Mouse (Mus musculus) urinary bladder, adult 2 months (tissue): Measurements from ENCODE around the gene Olfr1423. TPM values are rescaled to one million over a fixed set of nuclear protein-coding genes. Genes with fewer than 3 reads are reported as not detected.
"Not testable (repeated sequence)": the region's sequence is repeated elsewhere in the genome, so short reads cannot be mapped to it uniquely, and the experiment has no call there.

Experiments
- DNase-seq: peaks from one replicate; pipeline ENCODE4 v3.0.0; 2022; ENCODE audit warnings: low spot score
- polyA plus RNA-seq: library from polyadenylated mRNA; depleted of rRNA; stranded (reverse); fragments of >200 nt; gene quantifications from 2 replicates; pipeline ENCODE4 v1.2.3, GENCODE M21; 2012

Gene Olfr1423
- polyA plus RNA-seq, 1 experiment, result not detected

GRCm38 (mm10) chr19:12007105-12007931 is 33.8 kb downstream of the Olfr1423 start:
- DNase-seq, result no peak

- no peak for DNase-seq
Measured at GRCm38 (mm10) chr19:12006361-12006947, 34.7 kb downstream of the Olfr1423 start.

DNA sequence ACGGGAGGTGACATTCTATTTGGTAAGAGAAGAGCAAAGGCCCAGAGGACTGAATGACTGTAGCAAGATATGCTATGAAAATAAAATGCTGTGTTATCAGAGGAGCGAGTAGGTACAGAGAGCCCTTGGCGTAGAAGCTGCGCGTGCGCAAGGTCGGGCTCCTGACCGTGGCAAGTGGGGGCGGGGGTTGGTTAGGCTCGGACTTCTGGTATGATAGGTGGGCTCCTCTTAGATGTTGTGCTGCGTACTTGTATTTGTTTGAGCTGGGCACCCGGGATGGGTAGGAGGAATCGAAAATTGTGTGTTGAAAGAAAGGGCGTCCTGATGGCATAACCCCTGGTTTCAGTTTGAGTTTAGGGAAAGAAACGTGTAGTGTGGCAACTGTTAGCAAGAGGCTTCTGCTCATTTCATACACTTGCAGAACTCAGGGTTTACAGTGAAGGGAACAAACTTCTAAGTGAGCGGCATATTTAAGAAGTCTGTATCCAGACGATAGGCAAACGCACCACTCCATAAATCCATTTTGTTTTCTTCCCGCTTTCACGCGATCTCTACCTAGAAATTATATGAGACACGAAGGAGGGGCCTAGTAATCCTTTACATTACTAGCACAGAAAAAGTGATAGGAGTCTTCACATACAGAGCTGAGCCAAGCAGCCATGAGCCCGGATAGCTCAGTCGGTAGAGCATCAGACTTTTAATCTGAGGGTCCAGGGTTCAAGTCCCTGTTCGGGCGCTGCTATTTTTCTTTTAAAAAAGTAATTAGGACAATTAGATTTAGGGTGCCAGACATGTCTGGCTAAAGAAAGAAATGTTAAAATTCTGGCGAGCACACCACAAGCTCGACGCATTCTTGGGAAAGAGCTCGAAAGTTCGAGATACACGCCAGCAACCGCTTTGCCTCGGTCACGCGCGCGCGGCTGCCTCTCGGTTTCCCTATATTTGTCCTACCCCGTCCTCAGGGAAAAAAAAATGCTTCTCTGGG is 35.4 kb downstream of the Olfr1423 start:
- peak; percentile 73 for DNase-seq

DNA sequence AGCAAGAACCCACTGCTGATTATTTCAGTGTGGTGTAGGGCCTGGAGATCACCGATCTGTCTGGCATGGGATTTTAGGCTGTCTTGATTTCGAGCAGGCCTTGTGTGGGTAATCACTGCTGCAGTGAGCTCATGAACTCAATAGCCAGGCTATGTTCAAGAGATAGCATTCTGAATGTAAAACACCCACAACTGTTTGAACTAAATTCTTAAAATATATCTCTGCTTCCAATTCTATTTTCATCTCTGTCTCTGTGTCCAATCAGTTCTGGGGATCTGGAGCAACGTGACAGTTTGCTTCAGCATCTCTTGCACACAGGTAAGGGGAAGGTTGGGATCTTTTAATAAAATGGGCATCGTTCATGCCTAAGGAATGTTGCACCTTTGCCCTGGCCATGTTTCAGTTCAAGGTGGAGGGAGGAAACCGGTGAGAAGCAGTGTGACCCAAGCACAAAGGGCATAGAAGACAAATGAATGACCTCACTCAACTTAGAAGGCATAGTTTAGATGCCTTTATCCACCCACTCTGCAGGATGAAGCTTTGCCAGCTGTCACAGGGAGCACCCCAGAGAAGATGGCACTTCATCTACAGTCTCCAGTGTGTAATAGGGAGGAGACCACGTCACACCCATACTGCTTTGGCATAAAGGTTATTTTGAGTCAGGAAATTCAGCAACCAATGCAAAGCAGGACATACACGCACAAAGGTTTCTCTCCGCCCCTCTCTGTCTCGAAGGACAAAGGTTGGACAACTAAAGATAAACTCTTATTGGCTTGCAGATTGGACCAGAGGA is 36.7 kb downstream of the Olfr1423 start:
- no peak for DNase-seq

- no peak for DNase-seq
Measured at GRCm38 (mm10) chr19:12003568-12003967, 37.5 kb downstream of the Olfr1423 start.

- DNase-seq, result no peak
Measured at GRCm38 (mm10) chr19:12002791-12003190, 38.3 kb downstream of the Olfr1423 start.

DNA sequence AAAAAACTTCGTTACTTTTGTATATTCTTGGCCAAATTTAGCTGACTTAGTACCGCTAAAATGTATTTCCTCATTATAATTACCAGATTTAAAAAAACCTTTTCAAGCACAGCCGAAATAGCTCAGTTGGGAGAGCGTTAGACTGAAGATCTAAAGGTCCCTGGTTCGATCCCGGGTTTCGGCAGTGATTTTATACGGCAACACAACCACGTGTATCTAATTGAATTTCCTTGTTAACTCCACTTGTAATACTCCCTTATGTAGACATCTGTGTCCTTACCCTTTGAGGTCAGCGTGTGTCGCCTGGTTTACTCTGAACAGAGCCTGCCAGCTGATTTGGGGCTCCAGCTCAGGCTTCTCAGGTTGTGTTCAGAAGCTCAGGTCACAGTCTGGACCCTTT is 39.0 kb downstream of the Olfr1423 start:
- DNase-seq, result no peak

- no peak for DNase-seq
Measured at GRCm38 (mm10) chr19:12001686-12002085, 39.4 kb downstream of the Olfr1423 start.

GRCm38 (mm10) chr19:11995722-11996448 is 45.2 kb downstream of the Olfr1423 start:
- no peak for DNase-seq

DNA sequence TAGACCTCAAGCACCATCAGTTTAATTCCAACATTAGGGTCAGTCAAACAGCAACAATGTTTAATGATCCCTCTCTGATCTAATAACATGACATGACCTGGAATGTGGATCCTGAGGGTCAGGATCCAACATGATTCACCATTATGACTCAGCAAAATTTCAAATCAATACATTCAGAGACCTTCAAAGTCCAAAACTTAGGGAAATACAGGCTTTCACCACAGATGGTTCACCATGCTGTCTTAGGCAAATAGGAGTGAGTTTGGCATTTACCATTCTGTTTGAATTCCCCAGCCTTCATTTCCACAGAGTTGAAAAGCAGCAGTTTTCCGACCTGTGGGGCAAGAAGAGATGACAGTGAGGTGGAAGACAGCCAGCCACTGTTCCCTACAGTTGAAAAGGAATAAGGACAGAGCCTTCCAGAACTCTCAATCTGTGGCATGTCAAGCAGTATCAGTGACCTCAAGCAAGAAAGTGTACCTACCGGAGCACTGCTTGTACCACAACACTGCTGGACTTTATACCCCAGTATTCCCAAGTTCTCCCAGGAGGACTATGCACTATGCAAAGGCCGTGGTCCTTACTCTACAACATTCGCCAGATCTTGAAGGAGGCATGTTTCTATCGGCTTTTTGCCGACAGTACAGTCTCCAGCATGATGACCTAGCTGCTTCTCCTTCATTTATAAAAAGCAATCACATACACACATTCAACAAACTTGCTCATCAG is 46.2 kb downstream of the Olfr1423 start:
- DNase-seq, result no peak

DNA sequence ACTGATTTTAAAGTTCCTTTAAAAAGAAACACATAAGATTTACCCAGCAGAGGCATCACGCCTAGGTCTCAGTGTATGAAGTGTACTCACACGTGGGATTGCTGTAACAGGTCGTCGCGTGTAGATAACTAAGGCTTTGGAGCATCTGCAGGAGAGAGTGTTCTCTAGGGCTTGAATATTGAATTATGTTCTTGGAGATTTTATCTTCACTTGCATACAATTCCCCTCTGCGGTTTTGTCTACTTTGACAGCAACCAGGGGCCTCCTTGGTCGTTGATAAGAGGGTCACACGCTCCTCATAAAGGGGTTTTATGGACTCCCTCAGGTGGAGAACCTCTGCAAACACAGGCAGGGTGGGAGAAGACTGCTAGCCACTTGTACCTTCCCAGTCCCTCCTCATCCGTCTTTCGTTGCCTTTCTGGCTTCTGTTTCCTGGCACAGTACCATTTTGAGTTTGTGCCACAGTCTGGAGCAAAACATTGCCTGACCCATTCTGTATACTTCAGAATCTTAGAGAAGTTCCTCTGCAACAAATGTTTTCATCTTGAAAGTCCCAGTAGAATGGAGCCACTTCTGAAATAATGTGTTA is 48.6 kb downstream of the Olfr1423 start:
- no peak for DNase-seq

- DNase-seq, result no peak
Measured at GRCm38 (mm10) chr19:11992034-11992433, 49.1 kb downstream of the Olfr1423 start.

GRCm38 (mm10) chr19:11989334-11989733 is 51.8 kb downstream of the Olfr1423 start:
- DNase-seq, result no peak

GRCm38 (mm10) chr19:11987841-11988240 is 53.3 kb downstream of the Olfr1423 start:
- no peak for DNase-seq

DNA sequence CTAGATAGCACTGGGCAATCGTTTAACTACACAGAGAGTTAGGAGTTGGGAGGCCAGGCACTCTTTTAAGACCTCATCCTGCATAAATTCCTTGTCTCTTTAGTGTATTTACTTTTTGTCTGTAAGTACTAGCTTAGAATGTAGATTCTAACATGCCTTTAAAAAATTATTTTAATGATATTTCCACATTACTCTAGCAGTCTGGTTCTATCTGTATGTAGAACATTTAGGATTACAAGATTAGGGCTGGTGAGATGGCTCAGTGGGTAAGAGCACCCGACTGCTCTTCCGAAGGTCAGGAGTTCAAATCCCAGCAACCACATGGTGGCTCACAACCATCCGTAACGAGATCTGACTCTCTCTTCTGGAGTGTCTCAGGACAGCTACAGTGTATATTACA is 56.5 kb downstream of the Olfr1423 start:
- DNase-seq, result not testable (repeated sequence)
